Mouse (Mus musculus) right cerebral cortex, postnatal 14 days (tissue): Measurements from ENCODE around the gene Efr3b.

ENCODE experiments used
- DNase-seq: peaks from one replicate; pipeline ENCODE4 v3.0.0; 2022

Gene Efr3b

DNA sequence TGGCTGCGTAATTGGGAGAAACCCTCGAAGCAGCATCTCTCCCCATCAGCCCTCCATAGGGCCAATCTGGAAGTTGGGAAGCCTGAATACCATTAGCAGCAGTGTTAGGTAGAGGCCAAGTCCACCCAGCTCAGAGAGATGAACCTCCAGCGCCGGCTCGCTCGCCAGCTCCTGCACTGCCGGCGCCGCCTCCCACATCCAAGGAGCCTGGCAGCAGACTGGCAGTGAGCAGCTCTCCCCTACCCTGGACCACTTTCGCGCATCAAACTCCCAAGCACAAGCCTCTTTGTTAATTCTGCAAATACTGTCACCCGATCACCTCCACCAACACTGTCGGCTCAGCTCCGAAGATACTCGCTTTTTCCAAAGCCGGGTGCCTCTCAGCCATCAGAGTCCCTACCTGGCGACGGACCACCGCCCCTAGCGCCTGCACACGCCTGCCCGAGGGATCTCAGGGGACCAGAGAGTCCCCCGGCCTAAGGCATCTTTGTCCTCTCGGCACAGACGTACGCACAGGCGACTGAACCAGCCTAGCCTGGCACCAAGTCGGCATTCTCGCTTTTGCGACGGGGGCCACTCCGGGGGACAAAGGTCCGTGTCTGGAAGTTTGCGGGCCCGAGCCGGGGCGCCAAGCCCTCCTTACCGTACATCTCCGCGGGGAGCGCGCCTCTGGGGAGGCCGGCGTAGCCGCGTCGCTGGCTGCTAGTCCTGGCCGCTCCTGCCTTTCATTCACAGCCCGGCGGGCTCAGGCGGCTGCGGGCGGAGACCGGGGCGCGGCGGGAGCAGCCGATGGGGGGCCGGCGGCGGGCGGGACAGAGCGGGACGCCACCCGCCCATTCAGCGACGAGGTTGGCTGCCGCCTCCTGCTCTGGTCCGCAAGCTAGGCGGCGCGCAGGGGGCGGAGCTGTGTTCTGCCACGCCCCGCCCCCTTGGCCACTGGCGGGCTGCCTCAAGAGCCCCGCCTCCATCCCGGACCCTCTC lies at the start of gene Efr3b:
Gene Efr3b, minus strand, starts transcription at position 855 of the 981 bp plus-strand sequence.
- peak; percentile 83 for DNase-seq

DNA sequence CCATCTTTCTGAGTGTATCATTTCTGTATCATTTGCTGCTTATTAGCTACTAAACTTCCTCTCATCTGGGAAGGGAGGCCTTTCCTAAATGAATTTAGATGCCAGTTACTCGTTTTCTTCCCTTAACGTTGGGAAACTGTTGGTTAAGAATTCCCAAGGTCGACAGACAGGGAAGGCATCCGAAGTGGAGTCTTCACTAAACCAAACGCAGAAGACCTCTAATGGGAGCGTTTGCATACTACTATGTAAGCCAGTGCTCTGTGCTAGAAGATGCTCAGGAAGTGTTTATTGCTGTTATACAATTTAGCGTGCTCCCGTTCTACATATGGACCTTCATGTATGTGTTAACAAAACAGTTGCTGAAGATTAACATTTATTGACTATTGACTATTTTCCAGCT lies 44.7 kb upstream of the Efr3b start:
- DNase-seq = no peak

DNA sequence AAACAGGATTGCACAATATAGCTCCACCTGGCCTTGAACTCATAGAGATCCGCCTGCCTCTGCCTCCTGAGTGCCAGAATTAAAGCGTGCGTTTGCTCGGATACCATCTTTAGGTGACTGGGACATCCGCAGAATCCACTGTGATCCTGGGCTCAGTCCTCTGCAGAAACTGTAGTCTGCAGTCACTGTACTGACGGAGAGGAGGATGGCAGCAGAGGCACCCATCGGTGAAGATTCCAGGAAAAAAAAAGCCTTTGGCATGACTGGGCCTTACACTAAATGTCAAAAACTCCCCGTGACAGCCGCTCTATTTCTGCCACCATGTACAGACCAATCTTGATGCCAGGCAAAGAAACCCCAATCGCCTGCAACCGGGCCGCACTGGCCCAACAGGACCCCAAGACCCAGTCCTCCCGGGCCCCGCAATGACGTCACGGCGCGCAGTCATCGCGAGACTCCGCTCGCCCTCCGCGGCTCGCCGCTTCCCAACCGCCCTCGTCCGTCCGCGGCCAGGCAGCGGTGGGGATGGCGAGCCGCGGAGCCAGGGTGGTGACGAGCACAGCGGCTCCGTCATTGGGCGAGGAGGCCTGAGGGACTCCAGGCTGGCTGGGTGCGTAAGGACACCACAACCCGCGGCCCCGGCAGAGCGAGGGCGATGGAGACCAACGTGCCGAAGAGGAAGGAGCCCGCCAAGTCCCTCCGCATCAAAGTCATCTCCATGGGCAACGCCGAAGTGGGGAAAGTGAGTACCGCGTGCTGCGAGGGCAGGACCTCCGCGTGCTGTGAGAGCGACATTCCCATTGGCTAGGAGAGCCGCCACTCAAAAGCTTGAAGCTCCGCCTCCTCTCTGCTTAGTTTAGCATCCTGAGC lies 43.7 kb upstream of the Efr3b start, which contains the start of gene Dnajc27:
Gene Dnajc27, plus strand, starts transcription at position 452 of the 870 bp plus-strand sequence.
- peak; percentile 97 for DNase-seq

DNA sequence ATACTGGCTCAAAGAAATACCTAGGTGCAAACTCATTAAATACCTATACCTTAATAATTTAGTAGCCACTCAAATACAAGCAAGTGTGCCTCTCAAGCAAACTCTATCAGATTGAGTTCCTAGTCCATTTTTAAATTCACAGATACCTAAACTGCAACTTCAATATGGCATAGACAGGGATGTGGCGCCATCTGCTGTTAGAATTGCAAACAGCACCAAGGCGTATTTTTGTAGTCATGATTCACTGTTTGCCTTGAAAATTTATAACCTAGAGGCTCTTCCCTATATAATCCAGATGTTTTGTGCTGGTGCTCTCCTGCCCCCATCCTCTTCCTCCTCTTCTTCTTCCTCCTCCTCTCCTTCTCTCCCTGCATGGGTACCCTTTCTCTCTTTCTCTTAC lies 41.6 kb upstream of the Efr3b start:
- peak; percentile 78 for DNase-seq

DNA sequence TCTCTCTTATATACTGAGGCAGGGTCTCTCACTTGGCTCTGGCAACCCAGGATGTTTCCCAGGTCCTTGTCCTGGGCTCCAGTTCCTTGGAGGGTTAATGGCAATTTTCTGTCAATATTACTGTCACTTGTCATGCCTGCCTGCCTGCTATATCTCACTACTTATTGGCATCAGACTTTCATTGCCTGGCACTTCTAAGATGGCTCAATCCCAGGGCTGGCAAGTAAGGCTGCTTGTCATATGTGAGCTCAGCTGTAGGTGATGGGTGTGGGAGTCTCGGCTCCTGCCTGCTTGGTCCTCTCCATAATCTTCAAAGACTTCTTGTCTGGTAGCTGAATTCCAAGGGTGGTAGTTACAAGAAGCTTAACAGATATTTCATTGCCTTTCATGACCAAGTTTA lies 39.4 kb upstream of the Efr3b start:
- no peak for DNase-seq

DNA sequence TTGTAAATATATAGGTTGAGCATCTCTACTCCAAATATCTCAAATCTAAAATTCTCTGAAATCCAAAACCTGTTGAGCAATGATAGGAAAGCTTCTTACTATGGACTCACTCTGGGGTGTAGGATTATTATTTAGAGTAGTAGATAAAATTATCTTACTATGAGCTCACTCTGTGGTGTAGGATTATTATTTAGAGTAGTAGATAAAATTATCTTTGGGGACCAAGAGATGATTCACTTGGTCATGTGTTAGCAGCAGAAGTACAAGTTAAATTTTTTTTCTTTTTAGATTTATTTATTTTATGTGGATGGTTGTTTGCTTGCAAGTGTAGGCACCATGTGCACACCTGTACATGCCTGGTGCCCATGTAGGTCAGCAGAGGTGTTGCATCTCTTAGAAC lies 37.7 kb upstream of the Efr3b start:
- no peak for DNase-seq

DNA sequence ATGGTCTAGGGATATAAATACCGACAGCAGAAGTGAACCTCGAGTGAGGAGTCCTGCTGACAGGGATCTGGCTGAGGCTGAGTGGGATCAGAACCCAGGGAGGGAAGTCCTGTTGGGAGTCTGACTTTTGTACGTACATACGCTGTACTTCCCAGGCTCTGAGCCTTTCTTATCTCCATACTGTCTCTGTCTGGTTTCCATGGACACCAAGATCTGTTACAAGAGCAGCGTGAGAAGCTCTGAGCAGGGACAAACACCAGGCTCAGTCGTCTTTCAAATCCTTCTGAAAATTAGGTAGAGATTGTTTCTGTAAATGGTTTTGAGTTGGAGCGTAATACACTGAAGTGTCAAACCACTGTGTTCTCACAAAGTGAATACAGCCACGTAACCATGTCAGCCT lies 36.7 kb upstream of the Efr3b start:
- no peak for DNase-seq

DNA sequence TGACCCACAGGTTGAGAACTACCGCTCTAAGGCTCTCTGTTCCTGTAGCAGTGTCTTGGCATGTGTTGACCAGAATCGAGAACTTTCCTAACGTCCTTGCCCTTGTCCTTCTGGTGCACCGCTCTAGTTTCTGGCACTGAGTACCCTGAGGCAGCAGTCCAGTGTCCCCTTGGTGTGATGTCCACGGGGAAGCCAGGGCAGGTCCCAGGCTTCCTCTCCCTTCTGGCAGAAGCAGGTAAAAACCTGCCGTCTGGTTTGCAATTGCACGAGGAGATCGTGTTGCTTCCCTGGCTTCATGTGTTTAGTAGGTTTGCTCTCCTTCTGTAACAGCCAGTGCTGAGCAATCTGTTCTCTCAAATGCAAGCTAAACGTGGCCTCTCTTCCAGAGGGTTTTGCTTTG lies 33.0 kb upstream of the Efr3b start:
- no peak for DNase-seq

DNA sequence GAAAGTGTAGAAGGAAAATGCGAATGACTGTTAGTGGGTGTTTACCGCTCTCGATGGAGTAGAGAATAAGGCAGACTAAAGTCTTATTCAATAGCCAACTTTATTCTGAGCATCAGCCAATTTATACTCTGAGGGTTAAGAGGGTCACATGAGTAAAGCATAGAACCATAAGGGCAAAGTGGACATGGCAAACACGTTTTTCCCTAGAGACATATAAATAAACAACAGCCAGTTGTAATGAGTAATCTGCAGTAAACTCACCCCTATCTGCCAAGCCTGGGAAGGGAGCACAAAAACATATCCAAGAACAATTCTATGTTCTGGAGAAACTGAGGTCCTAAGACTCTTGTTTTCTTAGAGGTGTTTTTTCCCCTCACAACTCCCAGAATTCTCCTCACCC lies 29.8 kb upstream of the Efr3b start:
- DNase-seq = no peak

DNA sequence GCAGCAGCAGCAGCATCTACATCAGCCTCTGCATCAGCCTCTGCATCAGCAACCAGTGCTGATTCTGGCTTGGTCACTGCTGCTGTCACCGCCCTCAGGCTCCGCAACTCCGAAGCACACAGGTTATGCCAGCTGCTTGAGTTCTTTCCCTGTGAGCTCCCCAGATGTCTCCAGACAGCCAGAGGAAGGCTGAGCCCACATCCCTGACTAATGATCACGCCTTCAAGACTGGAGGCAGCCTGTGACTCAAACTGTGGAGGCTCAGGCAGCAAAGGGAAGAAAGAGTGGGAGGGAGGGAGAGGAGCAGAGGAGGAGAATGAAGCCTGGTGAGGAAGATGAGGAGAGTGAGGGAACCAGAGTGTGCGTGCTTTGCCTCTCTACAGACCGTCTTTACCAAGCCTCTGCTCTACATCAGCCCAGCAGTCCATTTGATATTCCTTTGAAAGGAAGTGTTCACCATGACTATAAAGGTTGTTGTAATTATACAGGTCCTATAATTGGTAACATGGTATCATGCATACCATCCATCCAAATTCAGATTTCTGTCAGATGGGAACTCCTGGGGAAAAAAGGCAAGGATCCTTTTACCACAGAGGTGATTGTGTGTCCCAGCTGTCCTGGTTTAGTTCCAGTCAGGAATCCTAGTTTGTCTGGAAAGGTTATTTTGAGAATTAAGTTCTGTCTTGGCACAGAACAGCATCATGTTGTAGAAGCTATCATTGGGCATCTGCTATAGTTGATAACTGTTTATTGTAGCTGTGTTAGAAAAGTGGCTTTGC lies 28.2 kb upstream of the Efr3b start:
- peak; percentile 18 for DNase-seq

DNA sequence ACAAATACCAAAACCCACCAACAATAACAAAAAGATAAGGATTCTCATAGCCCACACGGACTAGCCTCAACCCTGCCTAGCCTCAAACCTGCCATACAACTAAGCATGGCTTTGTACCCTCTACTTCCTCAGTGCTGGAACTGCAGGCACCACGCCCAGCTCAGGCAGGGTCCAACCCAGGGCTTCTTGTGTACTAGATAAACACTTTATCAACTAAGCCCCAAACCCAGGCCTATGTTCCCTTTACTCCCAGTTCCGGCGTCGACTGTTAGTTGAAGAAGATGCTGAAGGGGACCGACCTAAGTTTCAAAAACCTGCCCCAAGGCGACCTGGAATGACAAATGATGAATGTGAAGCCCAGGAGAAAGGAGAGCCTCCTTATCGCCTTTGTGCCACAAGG lies 27.2 kb upstream of the Efr3b start:
- no peak for DNase-seq

DNA sequence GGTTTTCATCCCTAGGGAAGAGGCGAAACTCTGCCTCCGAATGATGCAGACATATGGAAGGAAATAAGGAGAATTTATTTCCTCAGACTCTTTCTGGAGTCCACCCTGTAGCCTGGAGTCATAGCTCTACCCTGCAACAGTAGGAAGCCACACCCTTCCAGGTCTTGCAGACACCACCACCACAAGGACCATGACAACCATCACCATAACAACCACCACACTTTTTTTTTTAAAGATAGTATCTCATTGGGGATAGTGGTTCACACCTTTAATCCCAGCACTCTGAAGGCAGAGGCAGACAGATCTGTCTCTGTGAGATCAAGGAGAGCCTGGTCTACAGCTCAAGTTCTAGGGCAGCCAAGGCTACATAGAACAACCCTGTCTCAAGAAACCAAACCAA lies 26.8 kb upstream of the Efr3b start:
- no peak for DNase-seq

DNA sequence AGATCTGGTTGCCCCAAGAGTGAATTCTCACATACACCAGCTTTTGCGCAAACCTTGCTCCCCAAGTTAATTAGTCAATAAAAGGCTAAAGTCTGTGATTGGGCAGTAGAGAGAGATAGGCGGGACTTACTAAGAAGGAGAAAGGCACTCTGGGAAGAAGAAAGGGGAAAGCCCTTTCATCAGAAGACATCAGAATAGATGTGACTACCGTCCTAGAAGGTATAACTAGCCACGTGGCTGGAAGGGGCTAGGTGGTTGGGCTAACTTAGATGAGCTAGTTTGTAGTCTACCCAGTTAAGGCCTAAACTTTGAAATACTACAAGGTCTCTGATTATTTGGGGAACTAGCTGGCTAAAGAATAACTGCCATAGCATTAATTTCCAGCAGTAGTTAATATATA lies 21.0 kb upstream of the Efr3b start:
- DNase-seq = no peak

DNA sequence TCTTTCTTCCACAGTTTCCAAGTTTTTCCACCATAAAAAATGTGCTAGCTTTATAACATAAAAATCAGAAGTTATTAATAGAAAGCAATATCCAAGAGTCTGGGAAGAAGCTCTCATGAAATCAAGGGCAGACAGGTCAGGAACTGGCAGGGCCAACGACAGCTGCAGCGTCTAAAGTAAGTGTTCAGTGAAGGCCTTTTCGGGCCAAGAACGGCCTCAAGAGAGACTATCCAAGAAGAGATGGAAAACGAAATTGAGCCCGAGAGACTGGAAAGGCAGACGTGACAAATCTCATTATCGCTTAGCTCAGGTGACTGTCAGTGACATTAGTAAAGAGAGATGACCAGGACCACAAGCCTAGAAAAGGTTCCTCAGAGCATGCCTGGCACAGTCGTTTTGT lies 19.6 kb upstream of the Efr3b start:
- DNase-seq = no peak

DNA sequence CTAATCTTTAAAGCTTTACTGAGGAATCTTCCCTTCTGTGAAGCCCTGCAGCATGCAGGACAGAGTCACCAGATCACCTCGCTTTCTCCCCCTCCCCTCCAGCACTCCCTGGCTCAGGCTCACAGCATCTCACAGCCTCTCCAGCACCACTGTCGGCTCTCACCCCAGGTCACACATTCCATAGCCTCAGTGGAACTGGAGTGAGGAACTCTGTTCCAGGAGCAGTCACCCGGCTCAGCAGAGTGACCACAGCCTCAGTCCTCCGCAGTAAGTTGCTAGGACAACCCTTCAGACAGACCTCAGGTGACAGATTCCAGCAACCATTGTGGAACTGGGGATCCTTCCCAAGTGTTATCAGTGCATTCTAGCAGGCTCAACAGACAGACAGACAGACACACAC lies 16.1 kb upstream of the Efr3b start:
- DNase-seq = no peak

DNA sequence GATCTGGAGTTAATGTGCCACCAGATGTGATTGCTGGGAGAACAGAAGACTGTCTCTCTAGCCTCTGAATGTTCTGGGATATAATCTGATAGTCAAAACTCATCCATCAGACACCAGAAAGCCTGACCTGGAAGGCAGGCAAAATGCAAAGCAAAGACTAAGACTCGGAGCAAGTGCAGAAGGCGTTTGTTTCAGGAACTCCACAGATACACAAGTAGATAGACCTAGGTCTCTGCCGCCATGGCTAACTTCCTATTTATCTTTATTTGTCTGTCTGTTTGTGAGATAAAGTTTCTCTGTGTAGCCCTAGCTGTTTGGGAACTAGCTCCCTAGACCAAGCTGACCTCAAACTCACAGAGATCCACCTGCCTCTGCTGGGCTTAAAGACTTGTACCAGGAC lies 14.9 kb upstream of the Efr3b start:
- DNase-seq = no peak

DNA sequence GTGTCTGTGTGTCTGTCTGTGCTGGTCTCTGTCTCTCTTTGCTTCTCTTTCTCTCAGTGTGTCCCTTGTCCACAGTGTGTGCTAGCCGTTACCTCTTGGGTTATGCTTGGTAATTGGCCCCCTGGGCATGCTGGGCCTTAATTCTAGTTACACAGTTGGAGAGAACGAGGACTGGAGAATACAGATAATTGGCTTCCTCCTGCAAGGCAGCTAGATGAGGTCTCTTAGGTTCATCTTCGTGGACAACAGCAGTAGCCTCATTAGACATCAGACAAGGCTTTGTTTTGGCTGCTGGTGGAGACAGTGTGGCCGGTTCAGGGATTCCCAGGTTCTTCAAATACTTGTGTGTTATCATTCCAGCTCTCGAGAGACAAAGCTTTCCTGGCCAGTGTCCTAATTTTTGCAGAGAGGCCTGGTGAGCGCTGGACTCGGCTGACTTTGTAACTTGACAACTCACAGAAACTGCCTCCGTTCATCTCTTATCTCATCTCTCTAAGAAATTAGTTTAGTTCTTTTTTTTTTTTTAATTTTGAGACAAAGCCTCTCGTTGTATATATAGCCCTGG lies 12.2 kb upstream of the Efr3b start:
- no peak for DNase-seq

DNA sequence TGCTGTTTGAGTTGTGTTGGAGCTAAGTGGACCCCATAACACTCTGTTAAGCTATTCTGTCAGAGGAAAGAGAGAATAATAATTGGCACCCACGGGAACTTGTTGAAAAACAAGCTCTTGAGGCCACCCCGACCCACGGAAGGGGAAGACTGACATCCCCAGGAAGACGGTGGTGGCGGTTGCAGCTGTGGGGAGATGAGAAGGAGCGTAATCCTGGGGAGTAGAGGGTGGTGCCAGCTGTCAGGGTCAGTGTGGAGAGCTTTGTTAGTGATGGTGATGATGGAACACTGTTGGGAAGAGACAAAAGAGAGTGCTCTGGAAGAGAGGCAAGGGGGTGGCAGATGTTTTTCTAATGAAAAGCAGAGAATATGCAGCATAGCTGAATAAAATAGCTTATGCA lies 9.3 kb upstream of the Efr3b start:
- no peak for DNase-seq

DNA sequence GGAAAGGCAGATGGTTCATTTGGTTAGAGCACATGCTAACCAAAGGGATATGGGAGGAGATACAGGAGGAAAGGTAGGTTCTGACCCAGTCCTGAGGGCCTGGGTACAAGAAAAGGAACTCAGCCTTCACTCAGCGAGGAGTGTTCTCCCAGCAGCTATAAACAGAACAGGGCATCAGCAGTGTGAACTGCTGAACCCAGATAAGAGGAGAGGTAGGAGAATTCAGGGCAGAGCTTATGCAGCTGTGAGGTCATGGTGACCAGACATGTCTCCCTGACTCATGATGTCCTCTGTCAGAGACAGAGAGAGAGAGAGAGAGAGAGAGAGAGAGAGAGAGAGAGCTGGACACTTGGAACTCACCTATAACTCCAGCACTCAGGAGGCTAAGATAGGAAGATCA lies 7.3 kb upstream of the Efr3b start:
- DNase-seq = no peak

DNA sequence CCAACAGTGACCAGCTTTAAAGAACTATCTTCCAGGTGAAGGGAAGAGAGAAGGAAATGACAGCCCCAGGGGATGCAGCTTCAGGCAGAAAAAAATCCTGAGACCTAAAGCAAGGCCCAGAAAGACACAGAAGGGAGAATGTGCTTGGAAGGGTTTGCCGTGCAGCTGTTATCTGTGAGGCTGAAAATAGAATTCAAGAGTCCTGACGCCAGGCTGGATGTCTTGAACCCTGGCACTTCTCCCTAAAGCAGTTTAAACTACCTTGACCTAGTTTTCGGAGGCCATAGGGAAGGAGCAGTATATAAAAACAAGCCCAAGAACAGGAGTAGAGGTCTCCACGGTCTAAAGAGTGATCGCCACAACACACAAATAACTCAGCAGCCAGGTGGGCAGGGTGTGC lies 3.7 kb upstream of the Efr3b start:
- no peak for DNase-seq

DNA sequence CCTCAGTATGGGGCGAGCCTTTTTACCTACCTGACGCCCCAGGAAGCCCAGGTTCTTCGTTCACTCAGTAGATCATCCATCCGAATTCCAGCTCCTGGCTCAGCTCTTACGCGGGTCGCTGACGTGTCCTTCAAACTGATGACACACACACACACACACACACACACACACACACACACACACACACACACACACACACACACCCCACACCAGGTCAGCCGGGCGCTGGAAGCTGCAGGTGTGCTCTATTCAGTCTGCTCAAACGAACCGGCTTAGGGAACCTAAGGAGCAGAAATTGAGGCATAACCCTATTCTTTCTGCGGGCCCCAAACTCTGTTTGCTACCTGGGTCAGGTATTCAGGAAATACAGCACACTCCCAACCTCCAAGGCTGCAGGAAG lies 331 bp upstream of the Efr3b start:
- DNase-seq = no peak

DNA sequence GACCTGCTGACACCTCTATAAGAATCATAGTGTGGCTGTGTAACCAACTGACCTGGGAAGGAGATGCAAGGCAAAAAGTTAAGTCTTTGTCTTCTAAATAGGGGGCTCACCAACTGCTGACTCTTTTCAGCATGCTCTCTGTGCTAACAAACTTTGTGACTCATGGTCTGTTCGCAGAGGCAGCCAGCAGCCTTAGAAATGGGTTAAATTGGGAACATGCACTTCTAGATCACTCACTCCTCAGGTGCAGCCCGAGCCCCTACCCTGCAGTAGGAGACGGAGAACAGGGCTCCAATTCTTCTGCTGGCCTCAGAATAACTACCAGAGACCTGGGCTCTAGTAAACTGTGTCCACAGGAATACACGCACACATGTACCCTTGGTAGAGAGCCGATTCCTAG lies 1.2 kb downstream of the Efr3b start:
- no peak for DNase-seq

DNA sequence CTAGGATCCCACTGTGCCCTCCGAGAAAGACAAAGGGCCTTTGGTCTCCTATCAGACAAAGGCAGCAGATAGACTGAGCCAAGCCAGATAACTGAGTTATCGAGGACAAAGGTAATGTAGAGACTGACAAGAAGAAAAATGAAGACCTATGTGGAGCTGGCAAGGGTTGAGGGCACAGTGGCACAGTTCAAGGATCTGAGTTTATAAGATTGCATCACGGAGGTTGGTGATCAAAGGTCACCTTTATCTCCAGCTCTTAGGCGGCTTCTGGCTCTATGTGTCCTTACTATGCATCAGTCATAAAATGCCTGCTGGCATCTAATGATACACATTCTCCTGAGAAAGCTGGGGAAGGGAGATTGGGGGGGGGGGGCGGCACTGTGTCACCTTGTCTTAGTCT lies 2.6 kb downstream of the Efr3b start:
- no peak for DNase-seq
